Mouse (Mus musculus) ES-CJ7 (cell line): Measurements from ENCODE around the gene 1700001L19Rik.
A peak's percentile ranks its signal among the peaks of the same experiment; 100 is the strongest.

Experiments
- DNase-seq: peaks from one replicate; pipeline ENCODE4 v3.0.0; 2011; ENCODE audit warnings: low read depth, low spot score

Gene 1700001L19Rik

GRCm38 (mm10) chr13:68607652-68608405 lies 10.6 kb downstream of the 1700001L19Rik start:
- peak; percentile 22 for DNase-seq

GRCm38 (mm10) chr13:68622792-68623191 lies 25.6 kb downstream of the 1700001L19Rik start:
- no peak for DNase-seq

GRCm38 (mm10) chr13:68627041-68627440 lies 29.8 kb downstream of the 1700001L19Rik start:
- no peak for DNase-seq

GRCm38 (mm10) chr13:68642786-68643185 lies 45.6 kb downstream of the 1700001L19Rik start:
- peak; percentile 47 for DNase-seq
